Mouse (Mus musculus) liver, adult 2 months (tissue): ENCODE measurements around the gene Synm. TPM values are rescaled to one million over a fixed set of nuclear protein-coding genes. Genes with fewer than 3 reads are reported as not detected.
A peak's percentile ranks its signal among the peaks of the same experiment; 100 is the strongest.

Experiments used
- DNase-seq: peaks from one replicate; pipeline ENCODE4 v3.0.0-alpha.2; 2011; ENCODE audit warnings: low read depth, low spot score; ENCODE audit errors: extremely low read depth
- H3K27ac ChIP-seq: fragments of 200-500 bp; replicated peaks from 2 replicates; pipeline ENCODE4 v1.5.1; 2012; ENCODE audit warnings: low read depth, mild to moderate bottlenecking, control low read depth, inconsistent platforms, low read length; ENCODE audit not compliant: insufficient read depth
- H3K27me3 ChIP-seq: fragments of 200-500 bp; 2 replicates; pipeline ENCODE4 v1.6.1; 2012; ENCODE audit warnings: mild to moderate bottlenecking, moderate library complexity, low read length, inconsistent platforms; ENCODE audit not compliant: control insufficient read depth, insufficient read depth
- H3K36me3 ChIP-seq: fragments of 200-500 bp; 2 replicates; pipeline ENCODE4 v1.6.1; 2012; ENCODE audit warnings: low read length, inconsistent platforms; ENCODE audit not compliant: control insufficient read depth, insufficient read depth
- H3K4me1 ChIP-seq: fragments of 200-500 bp; 2 replicates; pipeline ENCODE4 v1.6.1; 2011; ENCODE audit warnings: low read length; ENCODE audit not compliant: control insufficient read depth, insufficient read depth
- H3K4me3 ChIP-seq: fragments of 200-500 bp; 2 replicates; pipeline ENCODE4 v1.5.1; 2011; ENCODE audit warnings: low read depth, mild to moderate bottlenecking, control low read depth, low read length, moderate library complexity; ENCODE audit not compliant: insufficient read depth
- H3K79me2 ChIP-seq: fragments of 200-500 bp; 2 replicates; pipeline ENCODE4 v1.6.1; 2012; ENCODE audit warnings: inconsistent platforms, mild to moderate bottlenecking, low read length, moderate library complexity; ENCODE audit not compliant: control insufficient read depth, insufficient read depth
- H3K9ac ChIP-seq: fragments of 200-500 bp; 2 replicates; pipeline ENCODE4 v1.6.1; 2012; ENCODE audit warnings: low read depth, mild to moderate bottlenecking, control low read depth, inconsistent platforms, low read length
- CTCF ChIP-seq: fragments of 200-500 bp; IDR thresholded peaks from 2 replicates; pipeline ENCODE4 v1.5.1; 2011; ENCODE audit warnings: low read depth, low read length, control low read depth
- POLR2A ChIP-seq: fragments of 200-500 bp; IDR thresholded peaks from 2 replicates; pipeline ENCODE4 v1.6.1; 2011; ENCODE audit warnings: low read length, control low read depth; ENCODE audit not compliant: insufficient read depth; ENCODE audit errors: extremely low read depth
- WGBS: fragments of 180-500 bp; shearing (Covaris S2); methylation state at CpG from one replicate; pipeline ENCODE4 v1.1.7; 2018; 5-methylcytosine and 5-hydroxymethylcytosine counted together
- polyA plus RNA-seq: library from polyadenylated mRNA; depleted of rRNA; stranded (reverse); fragments of >200 nt; gene quantifications from 2 replicates; pipeline ENCODE4 v1.2.3, GENCODE M21; 2012
- total RNA-seq: library from RNA; depleted of rRNA; stranded (reverse); fragments of >200 nt; gene quantifications from 2 replicates; pipeline ENCODE4 v1.2.3, GENCODE M21; 2014

Gene Synm
- total and polyA plus RNA-seq, 2 experiments: 0.12 to 0.37 TPM

GRCm38 (mm10) chr7:67701252-67701914 is 58.2 kb downstream of the Synm start:
- H3K9ac ChIP-seq: no peak overlapping the region
- peaks cover 13% of the 10 kb centered on the region; the same call in 1 of the 2 replicates for H3K36me3 ChIP-seq
- 79% methylated on average over 17 of the region's 17 CpGs for WGBS
- TF ChIP-seq POLR2A (no peak), CTCF (no peak)
- no peak for DNase-seq
- H3K27ac ChIP-seq: no peak overlapping the region
- H3K4me3 ChIP-seq: no peak overlapping the region
- H3K4me1 ChIP-seq: no peaks in the 10 kb centered on the region; the same call in 1 of the 2 replicates
- H3K79me2 ChIP-seq: no peaks in the 10 kb centered on the region
- H3K27me3 ChIP-seq: no peaks in the 10 kb centered on the region

DNA sequence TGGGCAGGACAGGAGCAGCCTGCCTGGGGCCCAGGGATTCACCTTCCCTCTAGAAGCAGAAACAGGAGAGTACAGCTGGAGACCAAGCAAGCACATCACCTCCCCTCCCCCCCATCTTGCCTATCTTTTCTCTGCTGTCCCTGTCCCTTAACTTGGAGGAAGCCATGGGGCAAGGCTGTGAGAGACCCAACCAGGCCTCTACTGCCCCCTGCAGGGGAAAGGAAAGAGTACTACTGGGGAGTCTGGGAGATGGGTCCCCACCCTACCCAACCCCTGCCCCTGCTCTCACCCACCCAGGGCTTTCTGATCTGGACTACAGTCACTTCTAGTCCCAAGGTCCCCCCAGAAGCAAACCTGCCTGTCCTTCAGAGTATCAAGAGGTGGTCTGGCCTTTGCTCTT is 58.7 kb downstream of the Synm start:
- DNase-seq: no peak
- no peak overlapping the region for H3K4me3 ChIP-seq
- TF ChIP-seq CTCF: peak; percentile 74
- no peak for TF ChIP-seq POLR2A
- H3K9ac ChIP-seq: no peak overlapping the region
- H3K27ac ChIP-seq: no peak overlapping the region
- no peaks in the 10 kb centered on the region for H3K79me2 ChIP-seq
- no peaks in the 10 kb centered on the region for H3K27me3 ChIP-seq
- H3K4me1 ChIP-seq: no peaks in the 10 kb centered on the region; the same call in 1 of the 2 replicates
- peaks cover 12% of the 10 kb centered on the region; the same call in 1 of the 2 replicates for H3K36me3 ChIP-seq

DNA sequence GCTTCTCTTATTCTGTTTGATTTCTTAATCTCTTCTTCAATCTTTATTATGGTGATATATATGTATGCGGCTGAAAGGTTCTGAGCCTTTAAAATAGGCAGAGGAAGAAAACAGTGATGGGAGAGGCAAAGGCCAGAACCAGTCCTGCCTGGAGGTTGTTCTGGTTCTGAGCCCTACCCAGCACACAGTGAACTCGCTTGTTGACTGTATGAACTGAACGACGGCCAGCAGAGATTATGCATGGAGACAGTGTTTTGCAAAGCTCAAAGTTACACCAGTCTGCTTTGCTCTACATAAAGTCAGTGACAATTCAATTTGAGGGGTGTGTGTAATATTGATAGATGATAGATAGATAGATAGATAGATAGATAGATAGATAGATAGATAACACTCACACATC is 60.2 kb downstream of the Synm start:
- WGBS: 76% methylated on average over 4 of the region's 4 CpGs
- no peak for DNase-seq
- Histone ChIP-seq H3K79me2 (no peaks in the 10 kb centered on the region), H3K9ac (no peak overlapping the region), H3K27me3 (no peaks in the 10 kb centered on the region), H3K27ac (no peak overlapping the region), H3K4me3 (no peak overlapping the region), H3K4me1 (no peaks in the 10 kb centered on the region; the same call in 1 of the 2 replicates), H3K36me3 (peaks cover 5% of the 10 kb centered on the region; the same call in 1 of the 2 replicates)
- TF ChIP-seq POLR2A: no peak
- no peak for TF ChIP-seq CTCF

DNA sequence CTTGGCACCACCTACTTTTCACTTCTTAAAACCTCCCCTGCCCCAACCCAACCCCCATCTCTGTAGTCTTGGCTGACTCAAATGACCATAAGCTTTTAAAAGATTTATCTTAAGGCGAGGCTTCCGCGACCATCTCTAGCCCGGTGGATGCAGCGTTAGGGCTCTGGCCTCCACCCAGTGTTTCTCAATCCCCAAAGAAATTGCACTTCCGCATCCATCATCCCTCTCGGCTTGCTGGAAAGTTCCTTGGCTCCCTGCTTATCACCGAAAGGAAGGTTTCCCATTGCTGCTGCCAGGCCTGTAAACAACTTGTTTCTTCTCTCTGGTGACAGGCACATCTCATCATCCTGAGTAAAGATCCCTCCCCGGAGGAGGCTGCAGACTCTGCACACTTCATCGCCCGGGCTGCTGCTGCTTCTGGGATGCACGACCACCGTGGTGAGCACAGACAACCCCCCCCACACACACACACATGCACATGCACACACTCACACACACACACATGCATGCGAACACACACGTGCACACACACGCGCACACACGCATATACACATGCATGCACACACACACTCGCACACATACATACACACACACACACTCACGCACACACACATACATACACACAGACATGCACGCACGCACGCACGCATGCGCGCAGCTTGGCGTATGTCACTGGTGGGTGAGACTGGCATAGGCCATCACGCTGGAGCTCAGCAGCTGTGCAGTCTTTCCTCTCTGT is 61.5 kb downstream of the Synm start:
- H3K9ac ChIP-seq: no peak overlapping the region

DNA sequence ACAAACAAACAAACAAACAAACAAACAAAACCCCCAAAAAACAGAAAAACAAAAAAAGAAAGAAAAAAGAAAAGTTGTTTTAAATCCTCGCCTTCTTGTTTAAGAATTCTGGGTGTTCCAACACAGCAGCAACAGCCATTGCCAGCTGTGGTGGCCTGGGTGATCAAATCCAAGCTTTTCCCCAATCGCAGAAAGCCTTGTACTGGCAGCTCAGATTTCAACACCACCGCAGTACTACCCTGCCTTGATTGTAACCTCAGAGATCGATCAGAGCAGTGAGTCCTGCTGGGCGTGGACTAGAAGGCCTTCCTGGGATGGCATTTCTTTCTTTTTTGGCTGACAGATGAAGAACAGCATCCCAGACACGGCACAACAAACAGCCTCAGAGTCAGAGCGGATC is 63.6 kb downstream of the Synm start:
- Histone ChIP-seq H3K4me1 (no peaks in the 10 kb centered on the region; the same call in 1 of the 2 replicates), H3K9ac (no peak overlapping the region), H3K79me2 (no peaks in the 10 kb centered on the region), H3K27ac (no peak overlapping the region), H3K4me3 (no peak overlapping the region), H3K27me3 (no peaks in the 10 kb centered on the region), H3K36me3 (0 out of 2 replicates have a peak, but pooled peaks cover 2% of the 10 kb centered on the region)
- 63% methylated on average over 7 of the region's 7 CpGs for WGBS
- DNase-seq: peak; percentile 87
- TF ChIP-seq POLR2A (no peak), CTCF (no peak)

More for the DNA sequence above, 61.5 kb downstream of the Synm start:
- no peak for TF ChIP-seq POLR2A
- TF ChIP-seq CTCF: no peak
- DNase-seq: peak; percentile 36
- Histone ChIP-seq H3K27ac (no peak overlapping the region), H3K36me3 (peaks cover 3% of the 10 kb centered on the region; the same call in 1 of the 2 replicates), H3K4me3 (no peak overlapping the region), H3K79me2 (no peaks in the 10 kb centered on the region), H3K4me1 (no peaks in the 10 kb centered on the region; the same call in 1 of the 2 replicates), H3K27me3 (no peaks in the 10 kb centered on the region)
- WGBS: 88% methylated on average over 28 of the region's 28 CpGs
